Mouse (Mus musculus) MEL (cell line): ENCODE data around the gene Nipal4. TPM values are rescaled to one million over a fixed set of nuclear protein-coding genes. Genes with fewer than 3 reads are reported as not detected.

ENCODE experiments used
- DNase-seq: peaks from one replicate; pipeline ENCODE4 v3.0.0; 2011; ENCODE audit warnings: low read depth, low spot score
- H3K27ac ChIP-seq: 2 replicates; pipeline ENCODE4 v1.5.1; 2012; ENCODE audit warnings: low read depth, mild to moderate bottlenecking, control low read depth, low read length, moderate library complexity; ENCODE audit not compliant: control insufficient read depth
- H3K27me3 ChIP-seq, 2 experiments: fragments of 150-350 bp in 1 of 2; sonication (generic) in 1 of 2; 2 replicates each; pipeline ENCODE4 v1.6.1; 2012; ENCODE audit warnings: low read length in 2 of 2, mild to moderate bottlenecking in 2 of 2, improper control_type of control experiment in 1 of 2, moderate library complexity in 1 of 2; ENCODE audit not compliant: insufficient read depth in 2 of 2, control insufficient read depth in 1 of 2
- H3K36me3 ChIP-seq, 2 experiments: 2 replicates each; pipeline ENCODE4 v1.6.1; 2012 to 2014; ENCODE audit warnings: low read length in 2 of 2, improper control_type of control experiment in 1 of 2, inconsistent platforms in 1 of 2, mild to moderate bottlenecking in 1 of 2; ENCODE audit not compliant: insufficient read depth in 2 of 2, control insufficient read depth in 1 of 2
- H3K4me1 ChIP-seq, 2 experiments: fragments of 150-350 bp in 1 of 2; sonication (generic) in 1 of 2; 2 replicates each; pipeline ENCODE4 v1.6.1; 2012; ENCODE audit warnings: low read length in 2 of 2, improper control_type of control experiment in 1 of 2, mild to moderate bottlenecking in 1 of 2; ENCODE audit not compliant: insufficient read depth in 2 of 2, control insufficient read depth in 1 of 2
- H3K4me3 ChIP-seq, 2 experiments: fragments of 150-350 bp in 1 of 2; sonication (generic) in 1 of 2; 2 replicates each; pipeline ENCODE4 v1.5.1; 2012; ENCODE audit warnings: low read depth in 2 of 2, low read length in 2 of 2, mild to moderate bottlenecking in 2 of 2, moderate library complexity in 2 of 2, control low read depth in 1 of 2, improper control_type of control experiment in 1 of 2; ENCODE audit not compliant: control insufficient read depth in 1 of 2, insufficient read depth in 1 of 2
- H3K79me2 ChIP-seq: 2 replicates; pipeline ENCODE4 v1.6.1; 2012; ENCODE audit warnings: mild to moderate bottlenecking, low read length, moderate library complexity; ENCODE audit not compliant: control insufficient read depth, poor library complexity, insufficient read depth
- H3K9ac ChIP-seq: 2 replicates; pipeline ENCODE4 v1.6.1; 2012; ENCODE audit warnings: low read depth, mild to moderate bottlenecking, control low read depth, low read length, moderate library complexity; ENCODE audit not compliant: control insufficient read depth, poor library complexity, severe bottlenecking
- H3K9me3 ChIP-seq: fragments of 150-350 bp; sonication (generic); replicated peaks from 2 replicates; pipeline ENCODE4 v1.6.1; 2012; ENCODE audit warnings: mild to moderate bottlenecking, low read length, improper control_type of control experiment, moderate library complexity; ENCODE audit not compliant: insufficient read depth
- BHLHE40 ChIP-seq: IDR thresholded peaks from 2 replicates; pipeline ENCODE4 v1.6.1; 2012; ENCODE audit warnings: low read depth, mild to moderate bottlenecking, inconsistent platforms, low read length, improper control_type of control experiment, borderline replicate concordance
- CHD1 ChIP-seq: IDR thresholded peaks from 2 replicates; pipeline ENCODE4 v1.6.1; 2012; ENCODE audit warnings: low read depth, mild to moderate bottlenecking, inconsistent platforms, low read length, improper control_type of control experiment
- CTCF ChIP-seq, 3 experiments: IDR thresholded peaks in 2 of 3; conservative IDR thresholded peaks in 1 of 3; 2 replicates each; pipeline ENCODE4 v1.5.1; 2011 to 2012; ENCODE audit warnings: low read length in 3 of 3, low read depth in 2 of 3, mild to moderate bottlenecking in 2 of 3, improper control_type of control experiment in 1 of 3, inconsistent platforms in 1 of 3, mixed read lengths in 1 of 3, moderate library complexity in 1 of 3; ENCODE audit not compliant: control insufficient read depth in 1 of 3, insufficient read depth in 1 of 3, poor library complexity in 1 of 3, severe bottlenecking in 1 of 3
- E2F4 ChIP-seq: IDR thresholded peaks from 2 replicates; pipeline ENCODE4 v1.6.1; 2011; ENCODE audit warnings: low read depth, low read length, improper control_type of control experiment, borderline replicate concordance
- ELF1 ChIP-seq: IDR thresholded peaks from 2 replicates; pipeline ENCODE4 v1.6.1; 2014; ENCODE audit warnings: low read depth, mild to moderate bottlenecking, inconsistent platforms, low read length, improper control_type of control experiment, moderate library complexity
- ETS1 ChIP-seq: IDR thresholded peaks from 2 replicates; pipeline ENCODE4 v1.6.1; 2012; ENCODE audit warnings: low read depth, mild to moderate bottlenecking, inconsistent platforms, low read length, improper control_type of control experiment, moderate library complexity
- GATA1 ChIP-seq: IDR thresholded peaks from 2 replicates; pipeline ENCODE4 v1.6.1; 2011; ENCODE audit warnings: low read depth, low read length, improper control_type of control experiment
- HCFC1 ChIP-seq: IDR thresholded peaks from 2 replicates; pipeline ENCODE4 v1.6.1; 2012; ENCODE audit warnings: low read depth, mild to moderate bottlenecking, inconsistent platforms, low read length, improper control_type of control experiment, moderate library complexity
- JUND ChIP-seq: IDR thresholded peaks from 2 replicates; pipeline ENCODE4 v1.6.1; 2011; ENCODE audit warnings: low read depth, mild to moderate bottlenecking, improper control_type of control experiment, low read length
- KAT2A ChIP-seq: conservative IDR thresholded peaks from 2 replicates; pipeline ENCODE4 v1.6.1; 2012; ENCODE audit warnings: low read depth, low read length, improper control_type of control experiment, inconsistent platforms
- MAX ChIP-seq: IDR thresholded peaks from 2 replicates; pipeline ENCODE4 v1.6.1; 2011; ENCODE audit warnings: low read length, improper control_type of control experiment
- MAZ ChIP-seq: IDR thresholded peaks from 2 replicates; pipeline ENCODE4 v1.6.1; 2012; ENCODE audit warnings: low read depth, mild to moderate bottlenecking, inconsistent platforms, low read length, improper control_type of control experiment
- MYB ChIP-seq: IDR thresholded peaks from 2 replicates; pipeline ENCODE4 v1.6.1; 2011; ENCODE audit warnings: mild to moderate bottlenecking, low read depth, low read length, improper control_type of control experiment
- MYC ChIP-seq: IDR thresholded peaks from 2 replicates; pipeline ENCODE4 v1.6.1; 2011; ENCODE audit warnings: low read depth, mild to moderate bottlenecking, low read length, improper control_type of control experiment, moderate library complexity
- NELFE ChIP-seq: IDR thresholded peaks from 2 replicates; pipeline ENCODE4 v1.6.1; 2011; ENCODE audit warnings: low read depth, low read length, improper control_type of control experiment
- NRF1 ChIP-seq: IDR thresholded peaks from 2 replicates; pipeline ENCODE4 v1.6.1; 2014; ENCODE audit warnings: low read depth, mild to moderate bottlenecking, inconsistent platforms, low read length, improper control_type of control experiment, moderate library complexity; ENCODE audit not compliant: poor library complexity, insufficient read depth, severe bottlenecking
- POLR2A ChIP-seq, 2 experiments: IDR thresholded peaks; 2 replicates each; pipeline ENCODE4 v1.6.1; 2011 to 2012; ENCODE audit warnings: low read length in 2 of 2, mild to moderate bottlenecking in 2 of 2, control low read depth in 1 of 2, improper control_type of control experiment in 1 of 2, low read depth in 1 of 2, moderate library complexity in 1 of 2; ENCODE audit not compliant: control insufficient read depth in 1 of 2, insufficient read depth in 1 of 2, poor library complexity in 1 of 2
- POLR2AphosphoS5 ChIP-seq: IDR thresholded peaks from 2 replicates; pipeline ENCODE4 v1.6.1; 2012; ENCODE audit warnings: low read depth, borderline replicate concordance, mild to moderate bottlenecking, inconsistent platforms, low read length, moderate library complexity, mixed read lengths
- RCOR1 ChIP-seq: IDR thresholded peaks from 2 replicates; pipeline ENCODE4 v1.6.1; 2012; ENCODE audit warnings: low read depth, mild to moderate bottlenecking, inconsistent platforms, low read length, improper control_type of control experiment
- SIN3A ChIP-seq: IDR thresholded peaks from 2 replicates; pipeline ENCODE4 v1.6.1; 2012; ENCODE audit warnings: low read length, improper control_type of control experiment, inconsistent platforms
- SMC3 ChIP-seq: IDR thresholded peaks from 2 replicates; pipeline ENCODE4 v1.6.1; 2011; ENCODE audit warnings: low read depth, low read length, improper control_type of control experiment
- TAL1 ChIP-seq: IDR thresholded peaks from 2 replicates; pipeline ENCODE4 v1.6.1; 2012; ENCODE audit warnings: mild to moderate bottlenecking, inconsistent platforms, low read length, moderate library complexity, mixed read lengths
- TCF12 ChIP-seq: IDR thresholded peaks from 2 replicates; pipeline ENCODE4 v1.6.1; 2014; ENCODE audit warnings: low read depth, mild to moderate bottlenecking, inconsistent platforms, low read length, improper control_type of control experiment, moderate library complexity
- UBTF ChIP-seq: IDR thresholded peaks from 2 replicates; pipeline ENCODE4 v1.6.1; 2012; ENCODE audit warnings: low read depth, mild to moderate bottlenecking, inconsistent platforms, low read length, improper control_type of control experiment, moderate library complexity, borderline replicate concordance; ENCODE audit not compliant: insufficient read depth
- USF1 ChIP-seq: IDR thresholded peaks from 2 replicates; pipeline ENCODE4 v1.6.1; 2014; ENCODE audit warnings: low read depth, mild to moderate bottlenecking, inconsistent platforms, low read length, improper control_type of control experiment, moderate library complexity
- USF2 ChIP-seq, 2 experiments: IDR thresholded peaks; 2 replicates each; pipeline ENCODE4 v1.6.1; 2011 to 2012; ENCODE audit warnings: improper control_type of control experiment in 2 of 2, low read length in 2 of 2, borderline replicate concordance in 1 of 2, inconsistent platforms in 1 of 2, low read depth in 1 of 2, mild to moderate bottlenecking in 1 of 2; ENCODE audit not compliant: insufficient read depth in 1 of 2
- ZKSCAN1 ChIP-seq: IDR thresholded peaks from 2 replicates; pipeline ENCODE4 v1.6.1; 2012; ENCODE audit warnings: low read depth, mild to moderate bottlenecking, inconsistent platforms, low read length, improper control_type of control experiment, moderate library complexity
- ZMIZ1 ChIP-seq: IDR thresholded peaks from 2 replicates; pipeline ENCODE4 v1.6.1; 2012; ENCODE audit warnings: low read depth, mild to moderate bottlenecking, inconsistent platforms, low read length, improper control_type of control experiment, moderate library complexity
- ZNF384 ChIP-seq: IDR thresholded peaks from 2 replicates; pipeline ENCODE4 v1.6.1; 2012; ENCODE audit warnings: low read depth, mild to moderate bottlenecking, inconsistent platforms, low read length, improper control_type of control experiment
- polyA plus RNA-seq, 2 experiments: library from polyadenylated mRNA; stranded (reverse) in 1 of 2; unstranded in 1 of 2; fragments of >175 nt in 1 of 2; fragments of >200 nt in 1 of 2; gene quantifications; 2 replicates each; pipeline versions ENCODE4 v1.2.1 to v1.2.4; 2012; ENCODE audit warnings: low replicate concordance in 2 of 2, low read depth in 1 of 2; ENCODE audit not compliant: insufficient read length in 2 of 2, insufficient read depth in 1 of 2, missing spikeins in 1 of 2
- total RNA-seq: library from RNA; depleted of rRNA; stranded (reverse); fragments of 300-350 nt; gene quantifications from 2 replicates; pipeline ENCODE4 v1.2.3, GENCODE M21; 2012; rRNA removed

The Nipal4 gene
- total RNA-seq: not detected in 2 replicates
- polyA plus RNA-seq: not detected

DNA sequence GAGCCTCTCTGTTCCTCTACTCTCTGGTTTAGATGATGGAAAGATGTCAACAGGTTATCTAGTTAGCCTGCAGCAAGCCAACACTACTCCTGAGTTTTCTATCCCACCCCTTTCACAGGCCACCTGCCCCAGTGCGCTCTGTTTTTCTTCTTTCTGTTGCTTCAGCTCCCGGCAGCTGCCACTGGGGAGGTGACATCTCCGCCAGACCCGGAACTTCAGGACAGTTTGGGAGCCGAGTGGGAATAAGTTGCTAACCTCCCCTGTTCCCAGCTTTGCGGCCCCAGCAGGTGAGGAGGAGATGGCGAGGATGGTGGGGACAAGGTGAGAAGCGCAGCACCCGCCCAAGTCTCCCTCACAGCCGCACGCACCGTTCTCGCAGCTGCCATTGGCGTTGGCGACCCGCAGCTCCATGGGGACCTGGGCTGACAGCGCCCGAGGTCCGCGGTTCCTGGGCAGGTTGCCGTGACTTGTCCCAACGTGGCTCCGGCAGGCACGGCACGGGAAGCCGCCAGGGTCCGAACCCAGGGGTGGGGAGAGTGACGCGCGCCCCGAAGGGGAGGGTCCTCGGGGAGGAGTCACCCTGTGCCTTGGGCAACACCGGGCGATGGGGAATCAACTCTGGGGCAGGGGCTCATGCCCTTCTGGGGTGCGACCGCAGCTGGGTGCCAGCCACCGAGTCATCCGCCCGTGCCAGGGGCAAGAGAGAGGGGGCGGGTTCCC lies at the start of gene Nipal4:
TSS of gene Nipal4 (minus strand) at position 643 of the 720 bp plus-strand sequence.
- no peaks in the 10 kb centered on the region for H3K9me3 ChIP-seq
- H3K79me2 ChIP-seq: no peaks in the 10 kb centered on the region
- no peak within 1 kb of the TSS for H3K4me3 ChIP-seq
- DNase-seq: no peak
- TF ChIP-seq BHLHE40 (no peak), POLR2AphosphoS5 (no peak), TCF12 (no peak), E2F4 (no peak), KAT2A (no peak), NRF1 (no peak), HCFC1 (no peak), POLR2A (IDR thresholded peaks at IDR 0.05; ENCODE audit: control insufficient read depth in 1 of 2, insufficient read depth in 1 of 2, low read depth in 1 of 2, low read length in 2 of 2, poor library complexity in 1 of 2) (no peak)
- H3K27me3 ChIP-seq: peaks cover 0 to 8% of the 10 kb centered on the region in 2 experiments; a peak in 2 of 4 replicates
- H3K27ac ChIP-seq: no peak within 1 kb of the TSS
- H3K9ac ChIP-seq: no peak within 1 kb of the TSS
- no peaks in the 10 kb centered on the region for H3K4me1 ChIP-seq
- no peaks in the 10 kb centered on the region for H3K36me3 ChIP-seq

- Histone ChIP-seq H3K27me3 (no peaks in the 10 kb centered on the region), H3K4me1 (no peaks in the 10 kb centered on the region), H3K79me2 (no peaks in the 10 kb centered on the region), H3K9ac (no peak overlapping the region), H3K36me3 (no peaks in the 10 kb centered on the region), H3K9me3 (no peaks in the 10 kb centered on the region), H3K4me3 (no peak overlapping the region), H3K27ac (no peak overlapping the region)
- peak; percentile 92 for DNase-seq
- no peak for TF ChIP-seq SIN3A
- no peak for TF ChIP-seq CHD1
- TF ChIP-seq TCF12: no peak
- TF ChIP-seq RCOR1: no peak
- peak; percentile 93 to 99 (median 98) for TF ChIP-seq CTCF (IDR thresholded peaks at IDR 0.05 in 2 of 3, conservative IDR thresholded peaks at IDR 0.05 in 1 of 3; ENCODE audit: control insufficient read depth in 1 of 3, insufficient read depth in 1 of 3, low read depth in 2 of 3, low read length in 3 of 3, poor library complexity in 1 of 3, severe bottlenecking in 1 of 3)
- TF ChIP-seq UBTF: no peak
- no peak for TF ChIP-seq KAT2A
- no peak for TF ChIP-seq POLR2A (IDR thresholded peaks at IDR 0.05; ENCODE audit: control insufficient read depth in 1 of 2, insufficient read depth in 1 of 2, low read depth in 1 of 2, low read length in 2 of 2, poor library complexity in 1 of 2)
- peak; percentile 98 for TF ChIP-seq SMC3
- TF ChIP-seq TAL1: no peak
- TF ChIP-seq USF2 (IDR thresholded peaks at IDR 0.05; ENCODE audit: borderline replicate concordance in 1 of 2, insufficient read depth in 1 of 2, low read depth in 1 of 2, low read length in 2 of 2): no peak
- TF ChIP-seq E2F4: no peak
- TF ChIP-seq USF1: no peak
- TF ChIP-seq MAZ: no peak
- no peak for TF ChIP-seq ZKSCAN1
- TF ChIP-seq ZNF384: 0 out of 2 replicates have a peak, but pooled peaks have one; percentile 16
- no peak for TF ChIP-seq NRF1
- TF ChIP-seq JUND: no peak
- TF ChIP-seq GATA1: peak; percentile 51
- TF ChIP-seq ZMIZ1: no peak
- no peak for TF ChIP-seq POLR2AphosphoS5
- TF ChIP-seq ELF1: no peak
- TF ChIP-seq ETS1: no peak
- TF ChIP-seq MAX: no peak
- no peak for TF ChIP-seq NELFE
- TF ChIP-seq MYC: no peak
- no peak for TF ChIP-seq MYB
These were observed 49.0 kb upstream of the Nipal4 start for GRCm38 (mm10) chr11:46215354-46215753.
